Mouse (Mus musculus) small intestine, adult 2 months (tissue): ENCODE data around the gene Pin1.

Experiments
- CTCF ChIP-seq: fragments of 200-500 bp; IDR thresholded peaks from 2 replicates; pipeline ENCODE4 v1.5.1; 2012; ENCODE audit warnings: low read depth, mild to moderate bottlenecking, control low read depth, inconsistent platforms, low read length, moderate library complexity, mixed read lengths; ENCODE audit not compliant: insufficient replicate concordance, insufficient read length; ENCODE audit errors: extremely low read depth
- POLR2A ChIP-seq: fragments of 200-500 bp; IDR thresholded peaks from 2 replicates; pipeline ENCODE4 v1.6.1; 2012; ENCODE audit warnings: low read depth, mild to moderate bottlenecking, control low read depth, inconsistent platforms, low read length, moderate library complexity

DNA sequence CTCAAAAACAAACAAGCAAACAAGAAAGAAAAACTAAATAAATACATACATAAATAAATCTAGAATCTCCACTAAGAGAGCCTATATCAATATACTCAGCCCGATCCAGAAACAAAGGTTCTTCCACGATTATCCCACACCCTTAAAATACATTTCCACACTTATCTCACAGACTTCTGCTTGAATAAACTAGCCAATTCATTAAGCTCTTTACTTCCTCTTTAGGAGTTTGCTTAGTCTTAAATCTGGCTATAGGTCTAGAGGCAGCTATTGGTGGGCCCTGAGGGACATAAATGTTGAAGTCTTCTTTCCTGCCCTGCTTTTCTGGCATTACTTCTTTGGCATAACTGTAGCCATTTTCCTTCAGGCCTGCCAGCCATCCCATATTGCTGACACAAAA is 20.6 kb upstream of the Pin1 start:
- TF ChIP-seq POLR2A (no peak), CTCF (no peak)
